Mouse (Mus musculus): ENCODE results near the gene Dpp7. TPM values are rescaled to one million over a fixed set of nuclear protein-coding genes. Genes with fewer than 3 reads are reported as not detected.
A peak's percentile ranks its signal among the peaks of the same experiment; 100 is the strongest.

The Dpp7 gene
- 1 to 10 TPM; 3.4 to 3.7 TPM for total RNA-seq (2021)

DNA sequence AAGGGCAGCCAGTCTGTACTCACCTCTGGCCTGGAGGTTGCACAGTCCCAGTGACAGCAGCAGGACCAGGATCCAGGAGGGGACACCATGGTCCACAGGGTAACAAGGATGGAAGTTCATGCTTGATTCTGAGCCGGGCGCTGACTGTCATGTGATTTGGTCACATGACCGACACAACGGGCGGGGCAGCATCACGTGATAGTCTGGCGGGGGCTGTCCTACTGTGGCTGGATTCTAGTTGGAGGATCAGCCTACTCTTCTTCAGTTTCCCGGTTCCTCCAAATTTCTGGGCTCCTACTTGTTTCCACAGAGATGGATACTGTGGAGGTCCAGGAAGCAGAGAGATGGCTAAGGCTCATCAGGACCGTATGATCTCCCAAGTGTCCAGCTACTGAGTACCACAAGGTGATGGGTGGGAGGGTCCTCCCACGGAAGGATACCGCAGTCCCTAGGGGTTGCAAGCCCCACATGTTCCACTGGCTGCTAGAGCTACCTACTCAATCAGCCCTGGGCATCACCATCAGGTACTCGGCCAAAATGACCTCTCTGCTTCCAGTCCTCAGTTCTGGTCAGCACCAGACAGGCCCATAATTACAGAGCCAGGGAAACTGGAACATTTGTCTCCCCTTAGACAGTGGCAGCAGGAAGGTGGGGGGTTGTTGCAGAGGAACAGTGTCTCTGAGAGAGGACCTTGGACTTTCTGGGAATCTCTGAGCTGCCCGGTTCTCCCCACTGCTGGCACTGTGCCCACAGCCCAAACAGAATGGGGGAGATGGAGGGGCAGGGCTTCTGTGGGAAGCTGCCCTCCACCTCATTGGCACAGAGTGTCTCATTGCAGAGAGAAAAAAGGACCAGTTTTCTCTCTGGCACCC is at the start of gene Dpp7:
Gene Dpp7, minus strand, starts transcription at position 152 of the 872 bp plus-strand sequence.
- intact Hi-C loops (cut with DNase I), result no loop called here
- peak; percentile 69 to 75 for DNase-seq

DNA sequence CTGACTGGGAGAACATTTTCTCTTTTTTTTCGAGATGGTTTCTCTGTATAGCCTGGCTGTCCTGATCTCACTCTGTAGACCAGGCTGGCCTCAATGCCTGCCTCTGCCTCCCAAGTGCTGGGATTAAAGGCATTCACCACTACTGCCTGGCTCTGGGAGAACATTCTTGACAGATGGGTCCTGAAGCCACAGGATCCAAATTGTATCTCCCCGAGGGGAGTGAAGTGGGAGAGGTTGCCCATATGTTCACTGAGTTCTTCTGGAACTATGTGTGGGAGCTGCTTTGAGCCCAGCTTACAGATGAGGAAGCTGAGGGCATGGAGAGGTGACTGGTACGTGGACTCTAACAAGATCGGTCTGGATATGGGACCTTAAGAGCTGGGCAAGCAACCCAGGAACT is 47.8 kb upstream of the Dpp7 start:
- intact Hi-C loops (cut with DNase I), result loop anchor here (1.0 kb wide), 1 partner anchor 23 kb away; no protein-coding TSS in a partner anchor
- DNase-seq, result no peak

DNA sequence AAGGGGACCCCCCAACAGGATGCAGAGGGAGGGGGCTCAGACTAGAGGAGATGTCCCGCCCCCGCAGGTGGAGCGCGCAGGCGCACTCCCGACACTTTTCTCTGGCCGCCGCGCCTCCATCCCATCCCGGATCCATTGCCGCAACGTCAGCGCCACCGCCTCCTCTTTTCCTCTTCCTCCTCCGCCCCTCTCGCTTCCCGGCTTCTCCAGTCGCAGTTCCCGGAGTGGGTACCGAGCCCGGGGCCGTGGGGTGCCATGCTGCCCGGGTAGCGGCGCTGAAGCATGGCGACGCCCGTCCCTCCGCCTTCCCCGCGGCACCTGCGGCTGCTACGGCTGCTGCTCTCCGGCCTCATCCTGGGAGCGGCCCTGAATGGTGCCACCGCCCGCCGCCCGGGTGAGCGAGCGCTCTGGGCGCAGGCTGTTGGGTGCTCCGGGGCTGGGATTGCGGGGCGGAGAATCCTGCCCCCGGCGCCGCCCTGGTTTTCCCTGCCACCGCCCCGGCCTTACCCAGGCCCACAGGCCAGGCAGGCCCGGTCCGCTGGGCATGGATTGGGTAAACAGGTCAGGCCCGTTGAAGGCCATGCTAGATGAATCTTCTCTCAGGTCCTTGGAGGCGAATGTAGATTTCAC is 46.9 kb upstream of the Dpp7 start:
- peak; percentile 72 for DNase-seq
- intact Hi-C loops (cut with DNase I), result loop anchor here (1.0 kb wide), 1 partner anchor 24 kb away; no protein-coding TSS in a partner anchor

DNA sequence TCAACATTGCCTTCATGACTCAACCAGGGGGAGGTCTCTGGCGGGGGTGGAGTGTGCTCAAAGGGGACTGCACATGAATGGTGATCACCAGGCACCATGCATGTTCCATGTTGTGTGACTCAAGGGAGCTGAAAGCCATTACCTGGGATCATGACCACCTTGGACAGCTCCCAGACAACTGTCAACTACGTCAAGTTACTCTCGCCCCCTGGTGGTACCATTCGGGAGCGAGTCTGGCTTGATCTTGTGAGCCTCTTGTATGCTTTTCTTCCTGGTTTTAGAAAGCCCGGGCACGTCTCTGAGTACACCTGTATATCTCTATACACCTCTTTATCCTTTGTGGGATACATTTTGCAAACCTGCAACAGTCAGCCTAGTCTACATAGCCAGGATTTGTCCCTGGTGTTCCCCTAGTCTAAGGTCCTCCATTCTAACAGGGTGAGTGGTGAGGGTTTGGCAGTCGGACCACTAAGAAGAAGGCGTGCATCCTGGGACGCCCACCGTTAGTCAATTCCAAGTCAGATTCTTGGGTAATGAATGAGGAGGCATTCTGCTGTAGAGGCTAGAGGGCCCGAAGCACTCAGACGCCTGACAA is 46.3 kb upstream of the Dpp7 start:
- DNase-seq, result peak; percentile 54 to 62
- intact Hi-C loops (cut with DNase I), result no loop called here

- intact Hi-C loops (cut with DNase I), result loop anchor here (1.0 to 2.0 kb wide), 2 partner anchors 21 to 206 kb away; no protein-coding TSS in a partner anchor
- peak; percentile 72 to 76 for DNase-seq
Measured at GRCm38 (mm10) chr2:25400764-25401163, 44.6 kb upstream of the Dpp7 start.

GRCm38 (mm10) chr2:25400291-25400690 is 44.1 kb upstream of the Dpp7 start:
- intact Hi-C loops (cut with DNase I), result loop anchor here (1.0 to 2.0 kb wide), 2 partner anchors 21 to 205 kb away; no protein-coding TSS in a partner anchor
- peak; percentile 48 to 54 for DNase-seq

GRCm38 (mm10) chr2:25399051-25399450 is 42.9 kb upstream of the Dpp7 start, which contains the start of gene Npdc1:
Npdc1 (plus strand) TSS chr2:25399351.
- DNase-seq, result no peak
- intact Hi-C loops (cut with DNase I), result loop anchor here (5.0 kb wide), 1 partner anchor 117 kb away; no protein-coding TSS in a partner anchor

DNA sequence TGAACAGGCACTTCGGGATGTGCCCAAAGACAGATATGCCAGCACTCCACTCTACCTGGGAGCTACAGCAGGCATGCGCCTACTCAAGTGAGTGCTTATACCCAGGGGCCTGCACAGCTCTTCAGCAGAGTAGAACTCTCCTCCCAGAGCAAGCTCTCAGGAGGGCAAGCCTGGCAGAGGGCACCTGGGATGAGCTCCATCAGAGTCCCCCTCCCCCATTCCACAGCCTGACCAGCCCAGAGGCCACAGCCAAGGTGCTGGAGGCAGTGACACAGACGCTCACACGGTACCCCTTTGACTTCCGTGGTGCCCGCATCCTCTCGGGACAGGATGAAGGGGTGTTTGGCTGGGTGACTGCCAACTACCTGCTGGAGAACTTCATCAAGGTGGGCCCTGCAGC is 41.9 kb upstream of the Dpp7 start:
- DNase-seq, result no peak
- intact Hi-C loops (cut with DNase I), result loop anchor here (5.0 kb wide), 1 partner anchor 116 kb away; no protein-coding TSS in a partner anchor

DNA sequence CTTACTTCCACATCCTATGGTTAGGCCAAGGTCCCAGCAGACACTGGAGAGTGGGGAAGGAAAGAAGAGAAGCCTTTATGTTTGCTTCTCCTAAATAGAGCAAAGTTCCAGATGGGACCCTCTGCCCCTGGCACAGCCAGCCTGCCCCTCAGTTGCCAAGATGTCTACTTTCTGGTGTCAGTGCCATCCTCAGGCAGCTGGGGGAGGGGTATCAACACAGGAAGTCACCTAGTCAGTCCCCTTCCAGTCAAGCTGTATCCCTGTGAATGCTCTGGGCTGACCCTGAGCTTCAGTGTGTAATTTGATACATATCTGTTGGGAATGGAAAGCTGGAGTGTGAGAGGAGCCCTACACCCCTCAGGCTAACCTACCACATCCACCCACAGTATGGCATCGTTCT is 40.9 kb upstream of the Dpp7 start:
- no peak for DNase-seq
- intact Hi-C loops (cut with DNase I), result loop anchor here (5.0 kb wide), 1 partner anchor 115 kb away; no protein-coding TSS in a partner anchor

- DNase-seq, result peak; percentile 58 to 63
- intact Hi-C loops (cut with DNase I), result loop anchor here (5.0 kb wide), 1 partner anchor 114 kb away; no protein-coding TSS in a partner anchor
Measured at GRCm38 (mm10) chr2:25396597-25396983, 40.4 kb upstream of the Dpp7 start.

DNA sequence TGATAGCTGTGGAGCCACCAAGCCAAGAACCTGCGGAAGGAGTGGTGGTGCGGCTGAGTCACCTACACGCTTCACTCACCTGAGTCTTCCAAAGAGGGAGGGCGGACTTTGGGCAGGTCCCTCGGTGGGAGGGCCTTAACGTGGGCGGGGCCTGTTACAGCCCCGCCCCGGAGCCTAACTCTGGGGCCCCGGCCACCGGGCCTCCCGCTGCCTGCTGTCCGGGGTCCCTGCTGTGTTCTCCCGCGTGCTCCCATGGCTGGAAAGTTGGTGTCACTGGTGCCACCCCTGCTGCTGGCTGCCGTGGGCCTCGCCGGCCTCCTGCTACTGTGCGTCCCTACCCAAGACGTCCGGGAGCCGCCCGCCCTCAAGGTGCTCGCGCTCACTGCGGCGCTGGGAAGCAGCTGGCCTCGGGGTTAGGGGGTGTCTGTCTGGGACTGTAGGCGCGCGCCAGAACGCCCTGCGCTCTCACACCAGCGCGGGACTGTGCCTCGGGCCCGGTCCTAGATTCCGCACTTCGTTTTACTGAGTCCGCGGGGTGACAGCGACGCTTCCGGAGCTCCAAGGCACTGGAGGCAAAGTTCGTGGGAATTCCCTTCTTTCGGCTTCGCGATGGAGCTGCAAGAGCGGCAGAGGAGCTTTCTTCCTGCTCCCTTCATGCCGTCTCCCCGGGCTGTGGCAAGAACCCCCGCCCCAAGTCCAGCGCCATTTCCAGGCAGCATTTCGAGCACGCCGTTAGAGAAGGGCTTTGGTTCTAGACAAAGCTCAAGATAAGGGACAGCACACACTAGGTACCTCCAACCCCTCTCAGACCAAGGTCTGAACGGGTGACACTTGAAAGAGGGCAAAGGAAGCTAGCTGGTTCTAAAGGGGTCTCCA is 39.8 kb upstream of the Dpp7 start, which contains the start of gene Entpd2:
Gene Entpd2, plus strand, starts transcription at position 154 of the 876 bp plus-strand sequence.
- intact Hi-C loops (cut with DNase I), result loop anchor here (5.0 kb wide), 1 partner anchor 114 kb away; no protein-coding TSS in a partner anchor
- peak; percentile 45 to 67 for DNase-seq

GRCm38 (mm10) chr2:25394281-25395221 is 38.4 kb upstream of the Dpp7 start:
- peak; percentile 52 to 71 for DNase-seq
- intact Hi-C loops (cut with DNase I), result loop anchor here (5.0 kb wide), 1 partner anchor 112 kb away; no protein-coding TSS in a partner anchor

DNA sequence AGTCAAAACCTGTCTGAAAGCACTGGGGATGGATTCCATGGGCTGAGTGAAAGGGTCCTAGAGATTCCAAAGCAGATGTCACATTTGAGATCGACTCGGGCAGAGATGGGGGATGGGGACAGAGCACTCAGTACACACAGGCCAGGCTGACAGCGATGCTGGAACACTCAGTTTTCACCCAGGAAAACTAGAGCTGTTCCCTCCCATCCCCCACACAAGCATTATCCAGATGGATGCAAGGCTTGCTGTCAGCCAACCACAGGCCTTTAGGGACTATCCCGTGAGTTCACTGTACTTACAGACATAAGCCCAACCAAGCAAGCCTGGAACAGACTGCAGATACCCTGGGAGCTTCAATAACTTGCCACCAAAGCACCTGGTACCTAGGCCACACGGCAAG is 35.1 kb upstream of the Dpp7 start:
- no peak for DNase-seq
- intact Hi-C loops (cut with DNase I), result no loop called here

- intact Hi-C loops (cut with DNase I), result no loop called here
- no peak for DNase-seq
Measured at GRCm38 (mm10) chr2:25384492-25384891, 28.3 kb upstream of the Dpp7 start.

- peak; percentile 61 to 67 for DNase-seq
- intact Hi-C loops (cut with DNase I), result loop anchor here (2.0 to 5.0 kb wide), 2 partner anchors 36 to 50 kb away; no protein-coding TSS in a partner anchor
Measured at GRCm38 (mm10) chr2:25376589-25376988, 20.4 kb upstream of the Dpp7 start.

DNA sequence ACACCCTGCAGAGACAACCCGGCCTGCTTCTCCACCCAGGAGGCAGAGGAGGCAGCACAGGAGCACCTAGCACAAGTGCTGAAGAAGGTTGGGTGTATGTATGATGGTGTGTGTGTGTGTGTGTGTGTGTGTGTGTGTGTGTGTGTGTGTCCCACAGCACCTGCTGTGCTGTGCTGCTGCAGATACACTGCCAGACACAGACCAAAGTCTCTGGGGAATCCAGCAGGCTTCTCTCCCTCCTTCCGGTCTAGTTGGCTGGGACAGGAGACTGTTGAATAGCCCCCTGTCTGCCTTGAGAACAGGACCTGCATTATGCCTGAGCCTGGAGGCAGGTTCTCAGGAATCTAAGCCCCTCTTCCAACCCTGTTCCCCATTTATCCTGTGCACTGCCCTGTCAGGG is 17.3 kb upstream of the Dpp7 start:
- intact Hi-C loops (cut with DNase I), result no loop called here
- DNase-seq, result no peak

DNA sequence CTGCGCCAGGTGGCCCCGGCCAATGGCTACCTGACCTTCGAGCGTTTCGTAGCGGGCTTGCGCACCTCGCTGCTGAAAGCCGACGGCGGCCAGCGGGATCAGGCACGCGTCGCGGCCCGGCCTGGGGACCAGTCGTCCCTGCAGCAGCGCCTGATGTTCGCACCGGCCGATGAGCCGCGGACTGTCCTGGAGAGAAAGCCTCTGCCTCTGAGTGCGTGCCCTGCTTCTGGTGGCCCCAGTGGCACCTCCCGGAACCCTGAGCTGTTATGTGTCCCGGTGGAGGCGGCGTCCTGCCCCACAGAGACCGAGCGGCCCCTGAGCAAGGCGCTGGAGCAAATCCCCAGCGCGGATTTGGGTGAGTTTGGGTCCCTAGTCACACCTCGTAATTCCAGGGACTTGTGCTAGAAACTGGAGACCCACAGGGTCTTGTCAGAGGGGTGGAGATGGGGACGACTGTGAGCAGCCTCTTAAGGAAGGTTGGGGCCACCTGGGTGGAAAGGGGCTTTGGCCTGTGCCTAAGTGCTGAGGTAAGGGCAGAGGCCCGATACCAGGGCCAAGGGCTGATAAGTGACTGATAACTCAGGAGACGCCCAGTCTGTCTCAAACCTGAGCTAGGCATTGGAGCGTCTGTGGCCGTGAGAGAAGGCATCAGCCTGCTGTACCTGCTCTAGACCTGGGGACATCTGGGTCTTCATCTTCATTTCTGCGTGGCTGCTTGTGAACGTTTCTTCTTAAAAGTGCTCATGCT is 16.7 kb upstream of the Dpp7 start:
- no peak for DNase-seq

More for the DNA sequence above, 16.7 kb upstream of the Dpp7 start:
- intact Hi-C loops (cut with DNase I), result no loop called here

Measured in heart, postnatal 36 days (tissue).